Mouse (Mus musculus): Measurements from ENCODE around the gene Ece1. TPM values are rescaled to one million over a fixed set of nuclear protein-coding genes. Genes with fewer than 3 reads are reported as not detected.

Ece1 gene
- total RNA-seq, 2 experiments from 2014 or later = 51.8 to 53.6 TPM

DNA sequence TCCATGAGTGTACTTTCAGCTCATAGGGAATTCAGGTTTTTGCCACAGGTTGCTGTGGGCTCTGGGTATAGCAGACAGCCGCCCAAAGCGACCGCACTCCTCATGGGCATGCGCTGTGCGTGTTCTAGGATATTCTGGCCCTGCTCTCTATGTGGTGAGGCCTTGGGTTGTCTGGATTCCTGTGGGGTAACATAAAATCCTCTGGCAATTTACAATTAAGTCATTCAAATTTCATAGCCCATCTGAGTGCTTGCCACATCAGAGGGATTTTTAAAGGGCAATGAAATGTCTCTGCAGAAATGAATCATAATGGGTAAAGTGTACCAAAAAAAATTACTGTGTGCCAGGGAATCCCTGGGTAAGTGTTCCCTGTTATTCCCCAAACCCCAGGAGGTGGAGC, 127.4 kb downstream of the Ece1 start:
- no peak for DNase-seq

DNA sequence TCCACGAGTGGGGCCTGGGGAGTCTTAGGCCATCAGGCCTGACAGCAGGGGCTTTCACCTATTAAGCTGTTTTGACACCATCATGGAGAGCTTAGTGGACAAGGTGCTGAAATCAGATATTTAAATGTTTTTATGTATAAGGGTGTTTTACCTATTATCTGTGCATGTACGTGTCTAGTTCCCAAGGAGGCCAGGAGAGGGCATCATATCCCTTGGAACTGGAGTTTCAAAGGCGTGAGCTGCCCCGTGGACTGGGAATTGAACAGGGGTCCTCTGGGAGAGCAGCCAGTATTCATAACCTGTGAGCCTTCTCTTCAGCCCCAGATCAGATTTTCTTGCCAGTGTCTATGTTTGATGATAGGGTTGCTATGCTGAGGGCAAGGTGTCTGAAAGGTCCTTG, 128.4 kb downstream of the Ece1 start:
- DNase-seq = no peak

DNA sequence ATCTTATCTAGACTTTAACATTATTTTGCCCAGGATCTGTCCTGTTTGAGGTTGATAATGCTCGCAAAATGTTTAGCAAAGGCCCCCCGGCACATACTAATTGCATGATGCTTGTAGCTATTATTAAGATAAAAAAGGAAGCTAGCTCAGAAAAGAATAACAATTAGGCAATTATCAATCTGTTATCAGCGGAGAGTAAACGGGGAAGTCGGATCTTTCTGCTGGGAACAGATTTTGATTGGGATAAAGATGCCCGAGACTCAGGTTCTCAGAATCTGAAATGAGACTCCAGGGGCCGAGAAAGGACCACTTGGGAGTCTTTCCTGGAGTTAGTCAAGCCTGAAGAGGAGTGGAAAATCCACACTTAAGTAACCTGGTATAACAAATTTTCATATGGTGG, 129.2 kb downstream of the Ece1 start:
- no peak for DNase-seq

- DNase-seq = no peak
These were observed 130.9 kb downstream of the Ece1 start, which contains the start of gene Eif4g3 for GRCm38 (mm10) chr4:137992890-137993289. Gene Eif4g3 (plus strand): TSS chr4:137993022.

- DNase-seq = peak; percentile 100
These were observed 131.3 kb downstream of the Ece1 start for GRCm38 (mm10) chr4:137993291-137993758.

- peak; percentile 58 for DNase-seq
These were observed 132.0 kb downstream of the Ece1 start for GRCm38 (mm10) chr4:137993821-137994561.

GRCm38 (mm10) chr4:137994562-137995336, 132.7 kb downstream of the Ece1 start:
- DNase-seq = no peak

GRCm38 (mm10) chr4:137995399-137995798, 133.4 kb downstream of the Ece1 start:
- no peak for DNase-seq

DNA sequence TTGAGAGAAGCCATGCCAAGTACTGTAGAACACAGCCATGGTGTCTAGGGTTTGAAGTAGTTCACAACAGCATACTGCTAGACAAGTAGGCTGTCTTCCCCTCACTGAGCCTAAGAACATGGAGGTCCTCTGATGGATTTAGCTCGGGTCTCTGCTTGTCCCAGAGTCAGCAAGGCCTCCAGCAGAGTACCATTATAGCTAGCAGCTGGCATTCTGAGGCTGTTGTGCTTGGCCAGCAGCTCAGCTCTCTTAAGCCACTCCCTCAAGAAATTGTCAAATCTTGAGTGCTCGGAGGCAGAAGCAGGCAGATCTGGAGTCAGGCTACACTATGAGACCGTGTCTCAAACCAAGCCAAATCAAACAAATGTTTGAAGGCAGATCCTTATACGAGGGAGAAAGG, 136.2 kb downstream of the Ece1 start:
- DNase-seq = no peak

DNA sequence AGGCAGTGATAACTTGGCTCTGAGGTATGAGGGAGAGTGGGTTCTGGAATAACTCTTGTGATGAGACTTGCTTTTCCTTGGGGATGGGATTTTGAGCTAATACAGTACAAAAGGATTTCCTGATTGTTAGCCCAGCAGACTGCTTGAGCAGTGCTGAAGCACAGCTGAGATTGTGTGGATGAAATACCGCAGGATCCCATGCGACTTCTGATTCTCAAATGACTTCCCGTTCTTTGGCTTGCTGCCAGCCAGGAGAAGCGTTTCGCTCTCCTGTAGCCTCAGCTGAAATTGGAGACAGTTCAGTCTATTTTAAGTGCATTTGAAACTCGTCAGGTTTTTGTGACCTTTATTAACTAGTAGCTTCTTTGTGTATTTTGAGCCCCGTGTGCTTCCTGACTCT, 138.6 kb downstream of the Ece1 start:
- peak; percentile 67 for DNase-seq

DNA sequence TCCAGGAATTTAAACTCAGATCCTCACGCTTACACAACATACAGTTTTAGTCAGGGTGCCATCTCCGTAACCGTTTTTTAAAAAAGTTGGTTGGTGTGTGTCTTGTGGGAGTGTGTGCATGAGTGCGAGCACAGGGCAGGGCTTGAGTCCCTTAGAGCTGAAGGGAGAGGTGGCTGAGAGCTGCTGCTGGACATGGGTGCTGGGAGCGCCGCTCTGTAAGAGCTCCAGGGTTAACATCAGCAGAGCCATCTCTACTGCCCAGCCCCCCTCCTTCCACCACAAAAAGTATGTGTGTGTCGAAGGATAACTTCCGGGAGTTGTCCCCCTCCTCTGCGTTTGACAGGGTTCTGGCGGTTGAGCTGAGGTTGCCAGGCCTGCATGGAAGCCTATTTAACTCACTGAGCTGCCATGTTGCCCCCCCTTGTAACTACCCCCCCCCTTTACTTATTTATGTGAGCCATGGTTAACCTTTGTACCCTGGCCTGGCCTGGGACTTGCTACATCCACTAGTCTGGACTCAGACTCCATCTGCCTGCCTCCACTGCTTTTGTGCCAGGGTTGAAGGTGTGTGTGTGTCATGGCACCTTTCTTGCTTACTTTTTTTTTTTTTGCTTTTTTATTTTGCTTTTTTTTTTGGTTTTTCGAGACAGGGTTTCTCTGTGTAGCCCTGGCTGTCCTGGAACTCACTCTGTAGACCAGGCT, 142.0 kb downstream of the Ece1 start:
- DNase-seq = no peak

DNA sequence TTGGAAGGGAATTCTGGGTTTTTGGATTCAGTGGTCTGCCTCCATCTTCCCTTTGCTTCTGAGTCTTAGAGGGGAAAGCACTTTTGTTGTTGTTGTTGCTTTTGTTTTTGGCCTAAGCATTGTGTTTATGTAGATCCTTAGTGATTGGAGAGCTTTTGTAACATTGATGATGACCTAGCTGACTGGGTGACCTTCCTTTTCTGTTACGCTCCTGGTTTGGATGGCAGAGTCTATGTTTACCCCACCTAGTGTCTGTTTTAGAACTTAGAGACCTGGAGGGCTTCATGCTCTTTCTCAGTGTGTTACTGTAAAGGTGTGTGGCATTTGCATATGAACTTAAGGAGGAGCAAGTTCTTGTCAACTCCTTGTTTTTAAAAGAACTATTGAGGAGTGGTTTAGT, 143.7 kb downstream of the Ece1 start:
- DNase-seq = no peak

DNA sequence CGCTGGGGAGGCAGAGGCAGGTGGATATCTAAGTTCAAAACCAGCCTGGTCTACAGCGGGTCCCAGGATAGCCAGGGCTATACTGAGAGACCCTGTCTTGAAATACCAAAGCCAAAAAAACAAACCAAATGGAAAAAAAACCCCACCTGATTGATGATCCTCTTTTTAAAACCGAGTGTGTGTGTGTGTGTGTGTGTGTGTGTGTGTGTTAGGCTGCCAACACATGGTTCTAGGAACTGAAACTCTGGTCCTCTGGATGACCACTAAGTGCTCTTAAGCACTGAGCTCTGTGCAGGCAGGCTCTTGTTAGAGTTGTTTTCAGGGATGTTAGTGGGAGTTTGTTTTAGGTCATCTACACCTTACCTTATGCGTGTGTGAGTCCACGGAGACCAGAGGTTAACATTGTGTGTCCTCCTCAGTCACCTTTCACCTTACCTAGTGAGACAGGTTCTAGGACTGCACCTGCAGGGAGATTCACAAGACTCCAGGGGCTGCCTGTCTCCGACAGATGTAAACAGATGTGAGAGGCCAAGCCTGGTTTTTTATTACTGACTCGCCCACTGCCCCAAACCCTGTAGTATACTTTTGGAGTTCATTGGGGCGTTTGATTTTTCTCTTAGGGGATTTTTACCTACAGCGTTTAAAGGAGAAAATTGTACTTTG, 145.0 kb downstream of the Ece1 start:
- DNase-seq = no peak

DNA sequence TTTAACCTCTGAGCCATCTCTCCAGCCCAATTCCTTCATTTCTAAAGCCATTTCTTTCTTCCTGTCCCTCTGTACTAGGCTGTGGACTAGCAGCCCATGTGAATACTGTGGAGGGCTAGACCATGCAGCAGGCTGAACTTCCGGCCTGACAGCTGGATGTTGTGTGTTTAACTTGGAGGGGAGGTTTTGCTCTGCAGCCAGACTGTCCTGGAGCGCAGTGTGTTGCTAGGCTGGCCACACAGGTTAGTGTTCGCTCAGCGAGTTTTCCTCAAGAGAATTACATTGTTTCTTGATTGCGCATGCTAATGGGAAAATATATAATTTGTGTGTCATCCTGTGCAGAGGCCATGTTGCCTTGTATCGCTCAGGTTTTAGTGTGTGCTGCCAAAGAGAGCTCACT, 146.6 kb downstream of the Ece1 start:
- no peak for DNase-seq

- DNase-seq = no peak
These were observed 147.9 kb downstream of the Ece1 start for GRCm38 (mm10) chr4:138009786-138010502.

- no peak for DNase-seq
These were observed 151.9 kb downstream of the Ece1 start for GRCm38 (mm10) chr4:138013723-138014479.
